Mouse (Mus musculus) right cerebral cortex, postnatal 36 days (tissue): ENCODE measurements at regions not wholly inside any gene's neighbourhood (a gene's known extent, or its start where the extent isn't known, plus 50 kb on each side); places are given as distances from the start of the nearest gene placed in this dataset.
"Not testable (repeated sequence)": the region's sequence is repeated elsewhere in the genome, so short reads cannot be mapped to it uniquely, and the experiment has no call there.

Experiments
- DNase-seq, 2 experiments: peaks; one replicate each; pipeline ENCODE4 v3.0.0; 2022; ENCODE audit warnings: low spot score in 2 of 2, mixed read lengths in 1 of 2

GRCm38 (mm10) chr2:18453426-18453825 lies 60.8 kb upstream of the Dnajc1 start:
- not testable (repeated sequence) for DNase-seq

- DNase-seq, result no peak
These were observed 53.2 kb upstream of the Dnajc1 start for GRCm38 (mm10) chr2:18445809-18446208.
